Mouse (Mus musculus) cortical plate, adult 2 months (tissue): ENCODE data around the gene Ip6k3. TPM values are rescaled to one million over a fixed set of nuclear protein-coding genes. Genes with fewer than 3 reads are reported as not detected.

Source experiments
- H3K27ac ChIP-seq: fragments of 200-500 bp; 2 replicates; pipeline ENCODE4 v1.5.1; 2012; ENCODE audit warnings: low read length, control low read depth, inconsistent platforms; ENCODE audit not compliant: insufficient read depth
- H3K4me1 ChIP-seq: fragments of 200-500 bp; 2 replicates; pipeline ENCODE4 v1.6.1; 2011; ENCODE audit warnings: low read length; ENCODE audit not compliant: control insufficient read depth, insufficient read depth
- H3K4me3 ChIP-seq: fragments of 200-500 bp; 2 replicates; pipeline ENCODE4 v1.5.1; 2011; ENCODE audit warnings: mild to moderate bottlenecking, low read length, control low read depth; ENCODE audit not compliant: insufficient read depth
- CTCF ChIP-seq: fragments of 200-500 bp; IDR thresholded peaks from 2 replicates; pipeline ENCODE4 v1.5.1; 2011; ENCODE audit warnings: mild to moderate bottlenecking, control low read depth, low read length; ENCODE audit not compliant: insufficient read depth; ENCODE audit errors: extremely low read depth
- POLR2A ChIP-seq: fragments of 200-500 bp; IDR thresholded peaks from 2 replicates; pipeline ENCODE4 v1.6.1; 2011; ENCODE audit warnings: mild to moderate bottlenecking, low read length, control low read depth; ENCODE audit not compliant: insufficient read depth; ENCODE audit errors: extremely low read depth
- polyA plus RNA-seq: library from polyadenylated mRNA; depleted of rRNA; stranded (reverse); fragments of >200 nt; gene quantifications from 2 replicates; pipeline ENCODE4 v1.2.3, GENCODE M21; 2012

Gene Ip6k3
- polyA plus RNA-seq, 1 experiment: 1.1 TPM

DNA sequence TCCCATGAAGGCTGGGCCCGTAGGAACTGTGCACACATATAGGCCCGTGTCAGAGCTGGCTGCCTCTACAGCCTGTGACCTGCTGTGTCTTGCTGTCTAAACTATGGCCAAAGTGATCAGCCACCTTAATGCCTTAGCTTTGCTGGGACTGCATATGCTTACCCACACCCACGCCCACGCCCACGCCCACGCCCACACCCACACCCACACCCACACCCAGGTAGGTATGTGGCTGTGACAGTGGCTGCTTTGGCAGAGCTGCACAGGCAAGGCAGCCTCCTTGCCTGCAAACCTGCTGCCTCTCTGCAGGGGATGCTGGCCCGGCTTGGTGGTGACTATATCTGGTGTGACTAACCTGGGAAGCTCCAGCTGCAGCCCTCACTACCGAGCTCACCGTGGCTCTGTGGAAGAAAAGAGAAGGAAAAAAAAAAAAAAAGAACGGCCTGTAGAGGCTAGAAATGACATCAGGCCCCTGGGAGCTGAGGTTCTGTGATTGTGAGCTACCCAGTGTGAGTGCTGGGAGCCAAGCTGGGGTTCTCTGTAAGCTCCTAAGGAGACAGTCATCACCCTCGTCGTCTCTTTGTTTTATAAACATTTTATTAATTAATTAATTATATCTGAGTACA, 16.2 kb upstream of the Ip6k3 start:
- no peaks in the 10 kb centered on the region for H3K4me1 ChIP-seq
- TF ChIP-seq CTCF (no peak), POLR2A (no peak)
- H3K27ac ChIP-seq: no peak overlapping the region
- no peak overlapping the region for H3K4me3 ChIP-seq

- Histone ChIP-seq H3K4me3 (no peak overlapping the region), H3K27ac (no peak overlapping the region), H3K4me1 (no peaks in the 10 kb centered on the region)
- no peak for TF ChIP-seq CTCF
Measured at GRCm38 (mm10) chr17:27182401-27182800, 14.8 kb upstream of the Ip6k3 start.

DNA sequence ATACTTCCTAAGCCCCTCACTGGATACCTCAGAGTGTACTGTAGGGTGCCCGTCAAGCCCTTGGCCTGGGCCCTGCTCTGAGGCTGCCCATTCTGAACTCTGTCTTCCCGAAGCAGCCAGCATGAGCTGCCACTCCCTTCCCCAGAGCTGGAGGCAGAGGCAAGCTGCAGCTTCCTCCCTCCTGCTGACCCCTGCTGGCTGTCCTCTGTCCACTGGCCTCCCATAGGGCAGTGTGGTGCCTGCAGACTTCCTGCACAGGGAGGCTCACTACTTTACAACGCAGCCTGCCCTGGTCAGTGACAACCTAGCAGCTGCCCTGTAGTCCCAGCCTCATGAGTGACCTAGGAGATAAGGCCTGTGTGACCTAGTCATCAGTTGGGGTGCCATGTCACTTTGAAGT, 14.1 kb upstream of the Ip6k3 start:
- Histone ChIP-seq H3K4me1 (no peaks in the 10 kb centered on the region), H3K27ac (no peak overlapping the region), H3K4me3 (no peak overlapping the region)
- TF ChIP-seq POLR2A: no peak
- peak; percentile 15; the same call in 1 of the 2 replicates for TF ChIP-seq CTCF

GRCm38 (mm10) chr17:27179681-27180280, 12.2 kb upstream of the Ip6k3 start:
- Histone ChIP-seq H3K4me3 (no peak overlapping the region), H3K4me1 (no peaks in the 10 kb centered on the region), H3K27ac (no peak overlapping the region)
- TF ChIP-seq POLR2A (no peak), CTCF (no peak)

DNA sequence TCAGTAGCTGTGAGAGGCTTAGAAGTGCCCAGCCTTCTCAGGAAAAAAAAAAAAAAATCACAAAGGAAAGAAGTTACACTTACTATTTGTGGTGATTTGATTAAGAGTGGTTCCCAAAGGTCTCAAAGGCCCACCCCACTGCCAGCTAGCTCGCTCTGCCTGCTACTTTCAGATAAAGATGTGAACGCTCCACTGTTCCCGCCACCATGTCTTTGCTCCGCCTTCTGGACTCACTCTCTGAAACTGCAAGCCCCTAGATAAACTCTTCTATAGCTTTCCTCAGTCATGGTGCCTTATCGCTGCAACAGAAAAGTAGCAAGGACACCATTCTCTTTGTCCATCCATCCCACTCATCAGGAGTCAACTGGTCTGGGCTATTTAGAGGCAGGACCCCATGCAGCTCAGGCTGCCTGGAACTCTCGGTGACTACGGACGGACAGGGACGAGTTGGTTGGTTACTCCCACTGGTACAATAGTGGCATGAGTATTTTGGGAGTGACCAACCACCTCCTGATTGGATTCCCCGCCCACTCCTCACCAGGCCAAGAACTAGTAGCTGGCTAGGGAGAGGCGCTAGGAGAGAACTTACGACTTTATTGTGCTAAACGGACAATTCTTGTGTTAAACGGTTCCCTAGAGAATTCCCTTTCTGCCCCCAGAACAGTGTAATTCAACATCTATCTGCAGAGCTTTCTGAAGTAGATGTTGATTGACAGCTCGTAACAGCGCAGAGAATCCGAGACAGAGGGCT, 11.0 kb upstream of the Ip6k3 start:
- TF ChIP-seq POLR2A (no peak), CTCF (no peak)
- Histone ChIP-seq H3K27ac (no peak overlapping the region), H3K4me1 (no peaks in the 10 kb centered on the region), H3K4me3 (no peak overlapping the region)

GRCm38 (mm10) chr17:27178019-27178418, 10.4 kb upstream of the Ip6k3 start:
- TF ChIP-seq CTCF (no peak), POLR2A (no peak)
- no peaks in the 10 kb centered on the region for H3K4me1 ChIP-seq
- no peak overlapping the region for H3K4me3 ChIP-seq
- H3K27ac ChIP-seq: no peak overlapping the region

- no peak overlapping the region for H3K27ac ChIP-seq
- no peak overlapping the region for H3K4me3 ChIP-seq
- H3K4me1 ChIP-seq: no peaks in the 10 kb centered on the region
- no peak for TF ChIP-seq POLR2A
- TF ChIP-seq CTCF: no peak
Measured at GRCm38 (mm10) chr17:27176754-27177153, 9.2 kb upstream of the Ip6k3 start.

DNA sequence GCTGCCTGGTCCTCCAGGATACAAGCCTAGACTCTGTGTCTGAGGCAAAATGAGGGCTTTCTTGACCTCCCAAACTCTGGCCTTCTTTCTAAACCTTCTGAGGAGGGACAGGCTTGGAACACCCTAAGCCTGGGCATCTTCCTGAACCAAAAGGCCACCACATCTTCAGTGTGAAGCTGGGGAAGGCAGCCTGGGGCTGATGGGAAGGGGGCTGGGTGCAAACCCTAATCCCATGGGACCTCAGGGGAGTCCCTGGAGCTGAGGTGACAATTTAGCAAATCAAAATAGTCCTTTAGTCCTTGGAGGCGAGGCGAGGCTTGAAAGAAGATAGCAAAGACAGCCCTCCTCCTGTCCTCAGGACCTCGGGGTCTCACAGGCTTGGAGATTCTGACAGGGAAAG, 8.7 kb upstream of the Ip6k3 start:
- H3K27ac ChIP-seq: no peak overlapping the region
- H3K4me1 ChIP-seq: no peaks in the 10 kb centered on the region
- H3K4me3 ChIP-seq: no peak overlapping the region
- TF ChIP-seq CTCF (no peak), POLR2A (no peak)

DNA sequence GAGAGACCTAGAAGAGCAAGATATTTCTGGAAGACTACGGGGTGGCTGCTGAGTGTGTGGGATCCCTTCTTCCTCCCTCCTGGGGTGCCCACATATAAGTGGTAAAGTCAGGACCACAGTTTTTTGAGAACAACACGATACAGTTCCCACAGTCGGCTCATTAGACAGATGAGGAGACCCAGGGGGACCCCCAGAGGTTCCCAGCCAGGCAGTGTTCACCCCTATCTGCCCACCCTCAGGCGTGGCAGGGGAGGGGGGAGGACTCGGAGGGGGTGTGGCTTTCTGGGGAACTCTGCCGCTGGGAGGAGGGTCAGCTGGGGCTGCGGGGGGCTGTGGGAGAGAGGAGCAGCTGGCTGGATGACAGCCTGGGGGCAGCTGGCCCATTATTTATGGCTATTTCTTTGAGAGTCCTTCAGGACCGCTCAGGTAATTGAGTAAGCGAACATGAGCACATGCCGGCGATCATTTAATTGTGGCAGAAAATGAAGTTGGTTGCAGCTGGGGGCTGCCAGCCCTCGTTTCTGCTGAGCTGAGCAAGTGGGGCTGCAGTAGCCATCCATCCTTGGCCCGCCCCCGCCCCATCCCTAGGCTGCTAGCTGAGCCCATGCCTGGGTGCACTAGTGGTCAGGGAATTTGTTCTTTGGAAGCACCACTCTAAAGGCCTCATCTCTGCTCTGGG, 7.7 kb upstream of the Ip6k3 start:
- H3K4me1 ChIP-seq: no peaks in the 10 kb centered on the region
- no peak overlapping the region for H3K27ac ChIP-seq
- H3K4me3 ChIP-seq: no peak overlapping the region
- TF ChIP-seq POLR2A: no peak
- TF ChIP-seq CTCF: no peak

GRCm38 (mm10) chr17:27173715-27174114, 6.1 kb upstream of the Ip6k3 start:
- TF ChIP-seq POLR2A: no peak
- TF ChIP-seq CTCF: no peak
- no peak overlapping the region for H3K4me3 ChIP-seq
- H3K27ac ChIP-seq: no peak overlapping the region
- no peaks in the 10 kb centered on the region for H3K4me1 ChIP-seq
